Mouse (Mus musculus): ENCODE measurements at regions not wholly inside any gene's neighbourhood (a gene's known extent, or its start where the extent isn't known, plus 50 kb on each side); places are given as distances from the start of the nearest gene placed in this dataset.

GRCm38 (mm10) chr8:34605031-34605430, 493.5 kb upstream of the Gm10131 start:
- H3K79me2 ChIP-seq (ENCODE audit: control insufficient read depth, insufficient read depth, low read length) = no peaks in the 10 kb centered on the region
- TF ChIP-seq CTCF (IDR thresholded peaks at IDR 0.05; ENCODE audit: low read depth, low read length) (no peak), POLR2A (IDR thresholded peaks at IDR 0.05; ENCODE audit: extremely low read depth, insufficient read depth, low read length) (no peak)
- no peaks in the 10 kb centered on the region for H3K4me1 ChIP-seq (ENCODE audit: control insufficient read depth, insufficient read depth, low read length)
- 95% methylated on average over 2 of the region's 2 CpGs for WGBS
- H3K27me3 ChIP-seq (ENCODE audit: control insufficient read depth, insufficient read depth, low read length) = no peaks in the 10 kb centered on the region
- no peak overlapping the region for H3K4me3 ChIP-seq (ENCODE audit: insufficient read depth, low read depth, low read length)
- H3K9ac ChIP-seq (ENCODE audit: low read depth, low read length) = no peak overlapping the region
- no peaks in the 10 kb centered on the region for H3K36me3 ChIP-seq (ENCODE audit: control insufficient read depth, insufficient read depth, low read length)
- DNase-seq (ENCODE audit: extremely low read depth, low read depth, low spot score) = no peak
- no peak overlapping the region for H3K27ac ChIP-seq (replicated peaks; ENCODE audit: insufficient read depth, low read depth, low read length)

DNA sequence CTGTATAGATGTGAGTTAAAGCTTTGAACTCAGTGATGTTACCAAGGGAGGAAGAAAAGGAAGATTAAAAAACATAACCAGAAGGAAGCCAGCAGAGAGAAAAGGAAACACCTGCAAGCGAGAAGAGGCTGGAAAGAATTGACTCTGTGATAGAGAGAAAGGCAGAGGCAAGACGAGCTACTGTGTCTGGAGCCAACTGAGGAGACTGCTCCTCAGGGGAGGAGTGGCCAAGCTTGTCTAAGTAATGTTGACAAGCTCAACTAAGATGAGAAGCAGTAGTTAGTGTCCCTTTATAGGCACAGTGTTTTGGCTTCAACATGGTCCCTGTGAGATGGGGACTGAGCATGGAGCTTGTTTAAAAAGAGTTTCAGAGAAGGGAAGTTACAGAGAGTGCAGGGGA, 493.0 kb upstream of the Gm10131 start:
- H3K4me1 ChIP-seq (ENCODE audit: control insufficient read depth, insufficient read depth, low read length) = no peaks in the 10 kb centered on the region
- H3K36me3 ChIP-seq (ENCODE audit: control insufficient read depth, insufficient read depth, low read length) = no peaks in the 10 kb centered on the region
- no peaks in the 10 kb centered on the region for H3K79me2 ChIP-seq (ENCODE audit: control insufficient read depth, insufficient read depth, low read length)
- no peak overlapping the region for H3K9ac ChIP-seq (ENCODE audit: low read depth, low read length)
- TF ChIP-seq CTCF (IDR thresholded peaks at IDR 0.05; ENCODE audit: low read depth, low read length) (no peak), POLR2A (IDR thresholded peaks at IDR 0.05; ENCODE audit: extremely low read depth, insufficient read depth, low read length) (no peak)
- no peak overlapping the region for H3K27ac ChIP-seq (replicated peaks; ENCODE audit: insufficient read depth, low read depth, low read length)
- DNase-seq (ENCODE audit: extremely low read depth, low read depth, low spot score) = no peak
- no peaks in the 10 kb centered on the region for H3K27me3 ChIP-seq (ENCODE audit: control insufficient read depth, insufficient read depth, low read length)
- 77% methylated on average over 2 of the region's 2 CpGs for WGBS
- no peak overlapping the region for H3K4me3 ChIP-seq (ENCODE audit: insufficient read depth, low read depth, low read length)

DNA sequence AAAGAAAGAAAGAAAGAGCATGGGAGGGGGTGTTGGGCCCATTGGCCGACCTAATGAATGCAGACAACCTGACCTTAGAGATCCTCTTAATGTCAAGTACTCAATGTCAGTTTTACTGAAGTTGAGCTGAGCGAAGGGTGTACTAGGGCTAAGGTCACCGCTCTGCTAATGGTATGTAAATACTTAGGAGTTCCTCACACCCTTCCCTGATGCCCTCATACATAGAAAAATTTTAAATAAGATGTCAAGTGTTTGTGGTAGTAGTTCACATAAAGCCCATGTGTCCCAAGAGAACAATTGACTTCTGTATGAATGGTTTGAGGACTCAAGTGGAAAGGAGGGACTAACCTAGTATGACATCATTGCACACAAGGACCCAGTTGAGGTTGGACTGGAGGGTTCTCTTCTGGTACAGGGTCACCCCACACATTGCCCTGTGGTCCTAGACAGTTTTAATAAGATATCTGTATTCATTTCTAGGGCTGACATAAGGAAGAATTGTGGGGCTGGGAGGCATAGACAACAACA, 490.0 kb upstream of the Gm10131 start:
- Histone ChIP-seq H3K27ac (replicated peaks; ENCODE audit: insufficient read depth, low read depth, low read length) (no peak overlapping the region), H3K27me3 (ENCODE audit: control insufficient read depth, insufficient read depth, low read length) (no peaks in the 10 kb centered on the region), H3K79me2 (ENCODE audit: control insufficient read depth, insufficient read depth, low read length) (no peaks in the 10 kb centered on the region), H3K4me1 (ENCODE audit: control insufficient read depth, insufficient read depth, low read length) (no peaks in the 10 kb centered on the region), H3K4me3 (ENCODE audit: insufficient read depth, low read depth, low read length) (no peak overlapping the region), H3K9ac (ENCODE audit: low read depth, low read length) (no peak overlapping the region), H3K36me3 (ENCODE audit: control insufficient read depth, insufficient read depth, low read length) (no peaks in the 10 kb centered on the region)
- DNase-seq (ENCODE audit: extremely low read depth, low read depth, low spot score) = no peak
- TF ChIP-seq POLR2A (IDR thresholded peaks at IDR 0.05; ENCODE audit: extremely low read depth, insufficient read depth, low read length) = no peak
- TF ChIP-seq CTCF (IDR thresholded peaks at IDR 0.05; ENCODE audit: low read depth, low read length) = no peak
- whole genome bisulfite sequencing = 91% methylated on average over 3 of the region's 3 CpGs

- TF ChIP-seq CTCF (IDR thresholded peaks at IDR 0.05; ENCODE audit: low read depth, low read length) (no peak), POLR2A (IDR thresholded peaks at IDR 0.05; ENCODE audit: extremely low read depth, insufficient read depth, low read length) (no peak)
- Histone ChIP-seq H3K9ac (ENCODE audit: low read depth, low read length) (no peak overlapping the region), H3K27ac (replicated peaks; ENCODE audit: insufficient read depth, low read depth, low read length) (no peak overlapping the region), H3K27me3 (ENCODE audit: control insufficient read depth, insufficient read depth, low read length) (no peaks in the 10 kb centered on the region), H3K79me2 (ENCODE audit: control insufficient read depth, insufficient read depth, low read length) (no peaks in the 10 kb centered on the region), H3K4me3 (ENCODE audit: insufficient read depth, low read depth, low read length) (no peak overlapping the region), H3K4me1 (ENCODE audit: control insufficient read depth, insufficient read depth, low read length) (no peaks in the 10 kb centered on the region), H3K36me3 (ENCODE audit: control insufficient read depth, insufficient read depth, low read length) (no peaks in the 10 kb centered on the region)
- WGBS = 69% methylated on average over 5 of the region's 5 CpGs
- DNase-seq (ENCODE audit: extremely low read depth, low read depth, low spot score) = no peak
Observed at GRCm38 (mm10) chr8:34600880-34601279, 489.3 kb upstream of the Gm10131 start.

- no peak for DNase-seq (ENCODE audit: extremely low read depth, low read depth, low spot score)
- Histone ChIP-seq H3K4me1 (ENCODE audit: control insufficient read depth, insufficient read depth, low read length) (no peaks in the 10 kb centered on the region), H3K36me3 (ENCODE audit: control insufficient read depth, insufficient read depth, low read length) (no peaks in the 10 kb centered on the region), H3K4me3 (ENCODE audit: insufficient read depth, low read depth, low read length) (no peak overlapping the region), H3K79me2 (ENCODE audit: control insufficient read depth, insufficient read depth, low read length) (no peaks in the 10 kb centered on the region), H3K27me3 (ENCODE audit: control insufficient read depth, insufficient read depth, low read length) (no peaks in the 10 kb centered on the region), H3K27ac (replicated peaks; ENCODE audit: insufficient read depth, low read depth, low read length) (no peak overlapping the region), H3K9ac (ENCODE audit: low read depth, low read length) (no peak overlapping the region)
- TF ChIP-seq CTCF (IDR thresholded peaks at IDR 0.05; ENCODE audit: low read depth, low read length) (no peak), POLR2A (IDR thresholded peaks at IDR 0.05; ENCODE audit: extremely low read depth, insufficient read depth, low read length) (no peak)
- 79% methylated on average over 5 of the region's 5 CpGs for WGBS
Observed at GRCm38 (mm10) chr8:34596593-34596992, 485.1 kb upstream of the Gm10131 start.

DNA sequence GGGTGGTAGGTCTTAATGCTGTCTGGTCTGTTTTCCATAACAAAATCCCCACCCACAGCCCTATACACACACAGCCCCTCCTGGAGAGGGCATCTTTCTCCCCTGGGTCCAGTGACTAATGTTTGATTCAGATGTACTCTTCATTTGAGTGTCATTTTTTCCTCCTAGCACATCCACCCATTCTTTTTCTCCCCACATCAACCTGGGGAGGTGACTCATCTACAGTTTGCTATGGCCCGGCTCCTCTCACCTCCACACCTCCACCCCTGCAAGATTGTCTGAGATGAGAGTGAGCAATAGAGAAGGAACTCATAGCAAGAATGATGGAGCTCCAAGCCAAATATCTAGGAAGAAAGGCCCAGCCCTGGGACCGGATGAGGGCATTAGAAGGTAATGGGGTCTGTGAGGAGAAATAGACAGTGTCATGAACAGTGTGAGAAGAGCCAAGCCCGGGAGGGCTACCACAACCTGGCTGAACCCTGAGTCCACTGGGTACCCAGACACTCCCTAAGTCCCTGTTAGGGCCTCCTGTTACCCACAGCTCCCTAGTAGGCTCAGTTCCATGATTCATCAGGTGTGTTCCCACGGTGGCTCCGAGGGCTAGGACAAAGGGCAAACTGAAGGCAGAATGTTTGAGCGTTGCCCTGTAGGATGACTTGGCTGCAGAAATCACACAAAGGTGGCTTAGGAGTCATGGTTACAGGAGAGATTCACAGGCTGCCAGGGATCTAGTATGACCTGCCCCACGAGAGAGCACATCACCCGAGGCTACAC, 479.6 kb upstream of the Gm10131 start:
- Histone ChIP-seq H3K36me3 (ENCODE audit: control insufficient read depth, insufficient read depth, low read length) (no peaks in the 10 kb centered on the region), H3K27me3 (ENCODE audit: control insufficient read depth, insufficient read depth, low read length) (no peaks in the 10 kb centered on the region), H3K4me3 (ENCODE audit: insufficient read depth, low read depth, low read length) (no peak overlapping the region), H3K27ac (replicated peaks; ENCODE audit: insufficient read depth, low read depth, low read length) (no peak overlapping the region), H3K9ac (ENCODE audit: low read depth, low read length) (no peak overlapping the region), H3K4me1 (ENCODE audit: control insufficient read depth, insufficient read depth, low read length) (no peaks in the 10 kb centered on the region), H3K79me2 (ENCODE audit: control insufficient read depth, insufficient read depth, low read length) (no peaks in the 10 kb centered on the region)
- peak; percentile 1 for DNase-seq (ENCODE audit: extremely low read depth, low read depth, low spot score)
- WGBS = 67% methylated on average over 8 of the region's 8 CpGs
- TF ChIP-seq POLR2A (IDR thresholded peaks at IDR 0.05; ENCODE audit: extremely low read depth, insufficient read depth, low read length) (no peak), CTCF (IDR thresholded peaks at IDR 0.05; ENCODE audit: low read depth, low read length) (no peak)
